Mouse (Mus musculus): ENCODE data around the gene Igfbp3.
"Not testable (repeated sequence)": the region's sequence is repeated elsewhere in the genome, so short reads cannot be mapped to it uniquely, and the experiment has no call there.

Gene Igfbp3

DNA sequence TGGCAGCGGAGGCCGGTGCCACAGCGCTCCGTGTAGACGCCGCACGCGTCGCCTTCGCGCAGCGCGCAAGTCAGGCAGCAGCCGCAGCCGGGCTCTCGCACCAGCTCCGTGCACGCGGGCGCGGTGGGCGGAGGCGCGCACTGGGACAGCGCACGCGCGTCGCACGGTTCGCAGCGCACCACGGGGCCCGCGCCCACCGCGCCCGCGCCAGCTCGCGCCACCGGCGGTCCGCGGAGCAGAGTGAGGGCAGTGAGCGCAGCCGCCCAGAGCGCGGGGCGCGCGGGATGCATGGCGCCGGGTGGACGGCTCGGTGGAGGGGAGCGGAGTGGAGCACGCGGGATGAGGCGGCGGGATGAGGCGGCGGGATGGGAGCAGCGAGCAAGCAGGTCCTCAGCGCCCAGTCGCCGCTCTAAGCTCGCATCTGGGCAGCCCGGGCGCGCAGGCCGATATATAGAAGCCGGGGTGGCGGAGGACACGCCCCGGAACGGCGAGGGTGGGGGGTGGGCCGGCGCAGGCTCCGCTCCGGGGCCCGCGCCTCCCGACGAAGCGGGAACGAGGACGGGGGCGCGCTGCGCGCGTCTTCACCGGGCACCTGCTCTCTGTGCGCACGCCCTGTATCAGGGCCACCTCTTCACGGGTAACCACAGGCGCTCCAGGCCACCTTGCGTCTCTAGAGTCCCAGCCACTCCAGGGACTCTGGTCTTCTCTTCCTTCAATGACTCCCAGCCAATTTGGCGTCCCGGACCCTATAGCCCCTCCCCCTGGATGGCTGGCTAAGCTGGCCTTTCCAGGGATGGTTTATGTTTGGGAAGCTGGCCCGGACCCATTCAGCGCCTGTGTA is at the start of gene Igfbp3:
Igfbp3 (minus strand) TSS at position 423 of the 841 bp plus-strand sequence.
- in situ Hi-C loops (cut with MboI): no loop called here

DNA sequence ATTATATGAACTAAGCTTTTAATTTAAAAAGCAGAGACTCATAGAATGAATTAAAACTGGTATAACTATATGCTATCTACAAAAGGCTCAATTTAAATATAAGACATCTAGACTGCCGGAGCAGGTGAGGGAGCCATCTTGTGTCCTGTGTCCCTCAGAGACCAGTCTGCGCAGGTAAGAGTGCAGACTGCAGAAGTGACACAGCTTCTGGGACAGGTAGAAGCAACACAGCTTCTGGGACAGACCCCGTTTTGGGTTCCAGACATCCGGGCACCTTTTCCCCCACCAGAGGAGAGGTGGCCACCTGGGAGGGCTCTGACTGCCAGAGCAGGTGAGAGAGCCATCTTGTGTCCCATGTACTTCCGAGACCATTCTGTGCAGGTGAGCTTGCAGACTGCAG is 37.1 kb upstream of the Igfbp3 start:
- in situ Hi-C loops (cut with MboI): no loop called here

DNA sequence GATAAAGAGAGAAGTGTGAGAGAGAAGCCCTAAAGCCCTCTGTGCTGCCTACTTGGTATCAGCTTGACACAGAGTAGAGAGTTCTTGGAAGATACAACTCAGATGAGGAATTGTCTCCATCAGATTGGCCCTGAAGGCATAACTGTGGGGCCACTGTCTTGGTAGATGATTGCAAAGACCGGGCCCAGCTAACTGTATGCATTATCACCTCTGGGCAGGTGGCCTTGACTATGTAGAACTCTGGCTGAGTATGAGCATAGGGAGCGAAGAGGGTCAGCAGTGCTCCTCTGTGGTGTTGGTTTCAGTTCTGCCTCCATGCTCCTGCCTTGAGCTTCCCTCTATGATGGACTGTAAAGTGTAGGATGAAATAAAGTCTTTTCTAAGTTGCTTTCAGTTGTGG is 36.7 kb upstream of the Igfbp3 start:
- in situ Hi-C loops (cut with MboI): no loop called here

DNA sequence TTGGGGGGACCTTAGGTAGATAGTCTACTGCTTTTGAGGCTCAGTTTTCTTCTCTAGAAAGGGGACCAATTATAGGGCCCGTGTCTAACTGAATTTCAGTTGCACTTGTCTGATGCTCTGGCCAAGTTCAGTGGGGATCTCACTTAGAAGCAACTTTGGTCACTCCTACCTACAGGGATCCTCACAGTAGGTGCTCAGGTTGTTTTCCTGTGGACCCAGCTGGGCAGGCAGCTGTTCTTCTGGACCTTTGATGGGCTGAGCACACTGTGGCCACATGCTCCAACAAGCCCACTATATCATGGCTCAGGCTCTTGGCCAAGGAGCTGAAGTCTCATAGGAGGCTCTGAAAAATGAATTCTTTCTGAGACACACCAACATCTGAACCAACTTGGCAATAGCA is 31.1 kb upstream of the Igfbp3 start:
- in situ Hi-C loops (cut with MboI): no loop called here

DNA sequence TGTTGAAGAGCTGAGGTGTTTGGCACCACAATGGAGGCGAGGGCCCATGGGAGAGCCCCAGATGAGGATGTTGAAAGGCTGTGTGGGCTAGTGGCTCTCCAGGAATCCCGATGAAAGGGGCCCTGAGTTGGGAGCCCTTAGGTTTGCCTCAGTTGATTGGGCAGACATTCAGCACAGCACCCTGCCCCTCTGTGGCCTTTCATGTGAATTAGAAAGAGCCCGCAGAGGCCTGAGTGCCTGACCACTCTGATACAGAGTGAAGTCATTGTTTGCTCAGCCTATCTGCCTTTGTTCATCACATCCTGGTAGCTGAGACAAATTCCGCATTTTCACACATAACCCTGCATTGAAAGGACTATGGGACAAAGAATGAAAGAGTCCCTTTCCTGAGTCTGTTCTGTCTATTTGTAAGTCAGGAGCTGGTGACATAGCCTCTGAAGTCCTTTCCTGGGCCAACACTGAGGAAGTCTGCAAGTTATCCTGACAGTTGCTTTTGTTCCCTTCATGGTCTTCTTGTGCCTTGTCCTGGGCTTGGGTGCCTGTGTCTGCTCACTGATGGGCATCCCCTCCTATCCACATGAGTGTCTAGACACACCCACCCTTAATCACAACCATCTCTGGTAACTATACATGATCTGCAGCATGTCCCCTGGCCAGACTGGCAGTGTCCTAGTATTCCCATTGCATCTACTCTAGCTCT is 25.5 kb upstream of the Igfbp3 start:
- in situ Hi-C loops (cut with MboI): no loop called here

DNA sequence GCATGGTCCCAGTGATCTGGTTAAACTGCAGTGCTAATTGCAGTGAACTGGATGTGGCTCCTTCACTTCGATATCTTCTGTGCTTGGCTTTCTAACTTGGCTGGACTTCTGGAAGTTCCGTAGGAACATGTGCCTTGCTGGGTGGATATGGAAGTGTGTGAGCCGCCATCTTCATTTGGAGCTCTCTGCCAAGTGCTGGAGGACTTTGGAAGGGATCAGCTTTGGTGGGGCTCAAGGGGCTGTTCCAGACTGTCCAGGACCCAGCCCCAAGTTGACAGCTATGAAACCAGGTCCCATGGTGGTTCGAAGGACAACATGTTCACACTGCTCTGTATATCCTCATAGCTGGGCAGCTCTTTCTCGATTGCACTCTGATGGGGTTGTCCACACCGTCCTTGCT is 24.8 kb upstream of the Igfbp3 start:
- in situ Hi-C loops (cut with MboI): no loop called here

DNA sequence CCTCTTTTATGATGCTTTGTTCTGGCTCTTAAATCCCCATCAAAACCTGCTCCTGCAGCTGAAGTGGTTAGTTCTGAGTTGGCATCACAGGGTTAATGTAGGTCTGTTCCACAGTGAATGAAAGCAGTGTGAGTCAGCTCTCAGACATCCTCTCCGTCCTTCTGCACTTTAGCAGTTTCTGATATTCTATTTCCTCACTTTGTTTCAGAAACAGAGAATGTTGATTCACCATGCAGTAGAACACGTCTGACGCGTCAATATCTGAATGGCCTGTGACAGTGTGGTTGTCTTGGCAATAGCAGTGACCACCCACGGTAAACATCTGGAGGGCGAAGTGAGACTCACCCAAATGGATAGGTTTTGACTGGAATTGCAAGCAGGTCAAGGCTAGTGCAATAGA is 24.0 kb upstream of the Igfbp3 start:
- in situ Hi-C loops (cut with MboI): no loop called here

DNA sequence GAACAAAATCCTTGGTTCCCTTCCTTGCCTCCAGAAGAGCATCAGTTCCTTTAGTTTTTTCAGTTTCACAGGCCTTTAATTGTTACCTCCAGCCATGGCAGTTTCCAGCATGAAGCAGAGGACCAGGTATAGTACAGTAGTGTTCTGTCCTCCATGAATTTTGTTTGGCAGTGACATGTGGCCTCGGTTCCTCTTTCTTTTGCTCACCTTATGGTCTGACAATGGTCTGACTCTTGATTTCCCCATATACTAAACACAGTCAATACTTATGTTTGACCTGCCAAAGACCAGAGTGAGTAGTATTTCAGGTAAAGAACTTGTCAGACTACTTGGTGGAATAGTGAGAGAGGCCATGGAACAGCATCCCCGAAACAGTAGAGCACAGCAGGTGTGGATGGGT is 23.0 kb upstream of the Igfbp3 start:
- in situ Hi-C loops (cut with MboI): no loop called here

DNA sequence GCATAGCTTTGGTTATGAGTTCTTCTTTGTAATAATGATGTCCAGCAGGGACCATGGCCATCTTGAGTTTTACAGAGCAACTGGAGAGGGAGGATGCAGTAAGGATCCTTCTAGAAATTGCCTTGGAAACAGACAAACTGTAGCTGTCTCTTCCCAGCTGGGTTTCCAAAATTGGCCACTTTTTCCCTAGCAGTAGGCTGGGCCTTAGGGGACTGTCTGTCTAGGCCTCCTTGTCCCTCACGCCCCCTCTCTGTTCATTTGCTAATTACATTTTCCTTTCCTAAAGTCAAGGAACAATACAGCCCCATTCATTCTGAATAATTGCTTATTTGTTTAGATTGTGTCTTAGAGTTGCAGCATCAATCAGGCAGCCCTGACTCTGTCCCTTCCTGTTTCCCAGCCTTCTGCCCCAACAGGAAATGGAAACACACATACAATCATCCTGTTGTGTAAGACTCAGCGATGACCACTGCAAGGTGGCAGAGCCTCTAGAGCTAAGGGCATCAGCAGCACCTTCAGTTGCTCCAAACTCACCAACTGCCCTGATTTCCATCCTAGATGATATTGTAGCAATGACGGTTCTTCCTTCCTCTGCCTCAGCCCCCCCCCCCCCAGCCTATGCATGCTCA is 21.4 kb upstream of the Igfbp3 start:
- in situ Hi-C loops (cut with MboI): no loop called here

DNA sequence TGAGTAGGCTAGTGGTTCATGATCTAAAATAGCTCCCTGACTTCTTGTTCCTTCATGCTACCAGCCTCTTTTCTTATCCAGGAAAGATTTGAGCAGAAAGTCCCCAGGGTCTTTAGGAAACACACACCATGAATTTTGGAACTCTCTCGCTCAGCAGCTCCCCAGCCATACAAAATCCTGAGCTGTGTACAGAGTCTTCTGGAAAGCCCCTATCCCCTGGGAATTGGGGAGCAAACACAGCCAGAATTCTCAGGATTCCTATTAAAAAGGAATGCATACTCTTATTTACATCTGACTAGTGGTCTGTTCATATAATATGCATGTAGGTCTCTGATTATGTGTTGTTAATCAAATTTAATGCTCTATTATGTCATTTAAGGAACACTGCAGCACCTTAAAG is 20.7 kb upstream of the Igfbp3 start:
- in situ Hi-C loops (cut with MboI): no loop called here

DNA sequence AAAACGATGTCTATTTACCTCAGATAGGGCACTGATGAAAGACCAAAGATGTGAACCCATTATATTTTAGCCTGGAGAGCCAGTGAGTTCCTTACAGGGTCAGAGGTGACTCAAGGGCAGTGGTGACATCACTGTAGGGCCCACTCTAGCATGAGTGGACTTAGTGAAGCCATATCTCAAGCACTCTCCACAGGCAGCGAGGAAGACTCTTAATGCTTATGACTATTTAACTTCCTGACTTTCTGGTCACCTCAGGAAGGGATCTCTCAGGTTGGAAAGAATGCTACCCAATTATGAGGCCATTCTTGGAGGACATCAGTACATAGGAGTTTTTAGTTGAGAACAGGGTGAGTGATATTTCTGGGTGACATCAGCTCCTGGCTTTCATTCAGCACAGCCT is 19.6 kb upstream of the Igfbp3 start:
- in situ Hi-C loops (cut with MboI): no loop called here

DNA sequence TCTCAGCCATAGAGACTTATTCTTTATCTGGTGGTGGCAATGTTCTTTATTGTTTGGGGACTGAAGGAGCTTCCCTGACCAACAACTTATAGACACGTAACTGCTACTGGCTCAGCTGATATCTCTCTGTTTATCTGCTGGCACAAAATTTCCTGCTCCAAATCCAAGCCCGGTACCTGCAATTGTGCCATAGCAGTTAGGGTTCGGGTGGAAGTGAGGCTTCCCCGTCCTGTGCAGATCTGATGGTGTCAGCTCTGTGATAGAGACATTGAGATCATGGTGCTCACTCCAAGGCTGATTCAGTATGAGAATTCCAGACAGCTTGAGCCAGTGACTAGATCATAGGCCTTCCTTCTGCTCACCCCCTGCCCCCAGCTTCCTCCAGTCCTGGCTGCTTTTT is 18.2 kb upstream of the Igfbp3 start:
- in situ Hi-C loops (cut with MboI): no loop called here

DNA sequence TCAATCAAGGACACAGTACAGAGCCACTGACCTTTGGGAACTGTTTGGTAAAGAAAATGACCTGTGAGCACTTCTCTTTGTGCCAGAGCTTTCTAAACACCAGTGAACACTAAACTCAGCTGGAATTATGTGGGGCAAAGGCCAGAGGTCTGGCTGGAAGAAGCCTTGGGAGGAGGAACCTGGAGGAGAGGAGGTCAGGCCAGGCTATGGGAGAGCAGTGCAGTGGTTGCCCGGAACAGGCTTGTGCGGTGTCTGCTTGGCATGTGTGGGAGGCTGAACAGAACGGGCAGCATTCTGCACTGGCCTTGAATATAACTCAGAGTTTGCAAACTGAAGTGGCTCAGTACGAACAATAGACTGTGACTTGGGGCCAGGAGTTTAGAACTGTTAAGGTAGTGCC is 16.3 kb upstream of the Igfbp3 start:
- in situ Hi-C loops (cut with MboI): no loop called here

DNA sequence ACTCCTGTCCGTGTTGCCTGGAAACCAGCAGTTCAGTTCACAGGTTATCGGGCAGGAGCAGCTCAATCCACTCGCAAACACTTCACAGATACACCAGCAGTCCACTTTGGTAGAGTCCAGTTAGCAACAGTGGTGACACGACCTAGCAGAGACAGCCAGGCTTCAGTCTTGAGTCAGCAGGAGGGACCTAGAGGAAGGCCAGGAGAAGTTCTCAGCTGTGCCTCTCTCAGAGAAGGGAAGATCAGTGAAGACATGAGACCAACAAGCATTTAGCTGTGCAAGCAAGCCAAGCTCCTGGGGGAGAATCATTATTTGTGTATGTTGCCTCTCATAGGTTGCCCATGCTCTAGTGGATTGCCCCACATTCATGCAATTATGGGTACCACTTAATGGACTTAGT is 14.4 kb upstream of the Igfbp3 start:
- in situ Hi-C loops (cut with MboI): no loop called here

DNA sequence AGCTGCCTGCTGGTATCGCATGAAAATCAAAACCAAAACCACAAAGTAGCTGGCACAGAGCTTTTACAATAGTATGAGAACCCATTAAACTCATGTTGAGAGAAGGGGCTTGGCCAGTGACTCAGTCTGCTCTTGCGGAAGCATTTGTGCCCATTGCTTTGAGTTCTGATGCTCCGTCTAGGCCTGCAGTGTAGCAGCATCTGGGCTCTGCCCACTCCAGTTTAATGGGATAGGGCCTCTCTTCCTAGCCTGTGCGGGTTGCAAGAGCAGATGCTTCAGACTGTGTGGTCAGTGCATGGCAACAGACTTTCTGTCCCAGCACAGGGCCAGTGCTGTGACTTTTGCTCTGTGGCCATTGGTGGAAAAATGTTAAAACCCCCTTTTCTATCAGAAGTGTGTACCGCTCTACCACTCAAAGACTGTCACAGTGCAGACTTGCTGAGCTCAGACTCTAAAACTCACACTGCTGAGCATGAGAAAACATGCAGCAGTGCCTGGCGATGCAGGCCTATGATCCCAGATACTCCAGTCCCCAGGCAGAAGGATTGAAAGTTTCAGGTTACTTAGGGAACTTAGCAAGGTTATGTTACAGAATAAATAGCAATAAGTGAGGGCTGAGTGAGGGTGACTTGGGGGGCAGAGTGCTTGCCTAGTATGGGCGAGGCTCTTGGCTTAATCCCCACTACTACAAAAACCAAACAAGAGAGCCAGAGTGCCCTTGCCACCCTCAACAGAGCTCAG is 13.3 kb upstream of the Igfbp3 start:
- in situ Hi-C loops (cut with MboI): no loop called here

DNA sequence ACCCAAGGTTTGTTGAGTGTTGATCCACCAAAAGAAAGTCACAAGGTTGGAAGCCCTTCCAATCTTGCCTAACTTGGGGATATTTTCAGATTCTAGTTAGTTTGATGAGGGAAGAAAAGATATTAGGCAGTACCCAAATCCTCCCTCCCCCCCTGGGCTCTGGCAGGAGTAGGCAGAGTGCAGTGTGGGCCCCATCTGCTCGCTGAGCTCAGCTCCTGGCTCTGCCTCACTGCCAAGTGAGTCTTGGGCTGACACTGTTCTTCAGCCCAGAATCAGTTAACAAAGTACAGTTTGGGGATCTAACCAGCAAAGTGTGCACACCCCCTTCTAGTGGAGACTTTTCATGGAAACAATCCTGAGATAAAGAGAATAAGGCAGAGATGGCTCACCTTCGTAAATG is 12.5 kb upstream of the Igfbp3 start:
- in situ Hi-C loops (cut with MboI): no loop called here

DNA sequence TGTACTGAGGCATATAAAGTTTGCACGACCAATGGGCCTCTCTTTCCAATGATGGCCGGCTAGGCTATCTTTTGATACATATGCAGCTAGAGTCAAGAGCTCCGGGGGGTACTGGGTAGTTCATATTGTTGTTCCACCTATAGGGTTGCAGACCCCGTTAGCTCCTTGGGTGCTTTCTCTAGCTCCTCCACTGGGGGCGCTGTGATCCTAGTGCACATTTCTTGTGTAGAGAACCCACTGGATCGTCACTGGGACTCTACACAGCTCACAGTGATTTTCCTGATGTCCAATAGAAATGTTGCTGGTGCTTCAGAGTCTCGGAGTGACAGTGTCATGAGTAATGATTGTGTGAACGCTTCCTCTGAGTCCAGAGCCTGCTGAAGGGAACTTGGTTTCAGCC is 8.1 kb upstream of the Igfbp3 start:
- in situ Hi-C loops (cut with MboI): not testable (repeated sequence)

DNA sequence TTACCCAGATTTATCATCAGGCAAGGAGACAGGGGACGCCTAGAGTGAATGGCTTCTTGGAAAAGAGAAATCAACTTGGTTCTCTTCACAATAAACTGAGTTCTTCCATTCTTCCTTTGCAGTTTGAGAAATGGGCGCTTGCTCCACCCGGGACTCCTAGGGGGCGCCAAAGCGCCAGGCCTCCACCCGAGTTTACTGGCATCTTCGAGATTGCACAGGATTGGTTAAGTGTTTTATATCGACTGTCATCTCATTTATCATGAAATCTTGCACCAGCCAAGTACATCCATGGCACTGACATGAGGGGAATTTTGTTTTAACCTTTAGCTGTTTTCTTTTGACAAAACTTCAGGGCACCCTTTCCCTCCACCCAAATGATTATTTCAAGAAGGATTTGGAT is 2.0 kb upstream of the Igfbp3 start:
- in situ Hi-C loops (cut with MboI): no loop called here

DNA sequence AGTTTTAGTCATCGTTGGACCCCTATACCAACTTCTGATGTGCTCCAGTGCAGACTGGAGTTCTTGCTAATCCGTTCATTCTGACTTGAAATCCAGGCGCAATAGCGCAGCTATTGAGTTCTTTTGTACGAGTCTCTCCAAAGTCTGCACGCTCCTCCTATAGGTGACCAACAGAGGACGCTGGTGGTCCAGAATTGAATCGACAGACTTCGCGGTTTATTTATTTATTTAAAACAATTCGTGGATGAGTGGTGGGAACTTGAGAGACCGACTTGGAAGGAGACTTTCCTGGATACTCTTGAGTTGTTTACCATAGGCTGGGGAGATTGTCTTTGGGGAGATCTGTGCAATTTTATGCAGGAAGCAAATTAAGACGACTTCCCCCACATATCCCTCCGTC is 1.0 kb upstream of the Igfbp3 start:
- in situ Hi-C loops (cut with MboI): no loop called here

DNA sequence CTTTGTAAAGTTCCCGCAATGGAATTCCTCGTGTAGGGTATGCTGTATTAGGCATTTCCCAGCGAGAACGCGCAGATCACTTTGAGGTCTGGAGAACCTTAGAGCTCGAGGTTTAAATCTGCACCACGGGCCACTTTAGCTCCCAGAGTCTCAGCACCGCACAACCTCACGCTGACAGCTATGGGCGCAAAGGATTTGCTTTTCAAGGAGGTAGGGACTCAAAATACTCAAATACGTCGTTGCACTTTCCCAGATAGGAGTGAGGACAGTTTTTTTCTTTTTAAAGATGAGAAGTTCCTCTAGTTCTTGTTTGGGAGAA is 578 bp upstream of the Igfbp3 start:
- in situ Hi-C loops (cut with MboI): no loop called here

DNA sequence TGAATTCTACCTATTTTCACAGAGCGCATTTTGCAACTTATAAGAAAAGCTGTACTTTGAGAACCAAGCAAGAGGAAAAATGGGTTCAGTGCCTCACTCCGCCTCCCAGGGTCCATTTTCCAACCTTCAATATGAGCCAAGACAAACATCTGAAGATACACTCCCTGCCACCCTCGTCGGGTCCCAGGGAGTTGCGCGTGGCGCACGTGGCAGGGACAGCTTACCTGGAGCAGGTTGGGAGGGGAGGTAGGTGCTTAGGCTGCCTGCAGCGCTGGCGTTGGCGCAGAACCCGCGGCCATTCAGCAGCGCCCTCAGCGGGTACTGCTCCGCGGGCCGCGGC is 592 bp downstream of the Igfbp3 start:
- in situ Hi-C loops (cut with MboI): no loop called here

DNA sequence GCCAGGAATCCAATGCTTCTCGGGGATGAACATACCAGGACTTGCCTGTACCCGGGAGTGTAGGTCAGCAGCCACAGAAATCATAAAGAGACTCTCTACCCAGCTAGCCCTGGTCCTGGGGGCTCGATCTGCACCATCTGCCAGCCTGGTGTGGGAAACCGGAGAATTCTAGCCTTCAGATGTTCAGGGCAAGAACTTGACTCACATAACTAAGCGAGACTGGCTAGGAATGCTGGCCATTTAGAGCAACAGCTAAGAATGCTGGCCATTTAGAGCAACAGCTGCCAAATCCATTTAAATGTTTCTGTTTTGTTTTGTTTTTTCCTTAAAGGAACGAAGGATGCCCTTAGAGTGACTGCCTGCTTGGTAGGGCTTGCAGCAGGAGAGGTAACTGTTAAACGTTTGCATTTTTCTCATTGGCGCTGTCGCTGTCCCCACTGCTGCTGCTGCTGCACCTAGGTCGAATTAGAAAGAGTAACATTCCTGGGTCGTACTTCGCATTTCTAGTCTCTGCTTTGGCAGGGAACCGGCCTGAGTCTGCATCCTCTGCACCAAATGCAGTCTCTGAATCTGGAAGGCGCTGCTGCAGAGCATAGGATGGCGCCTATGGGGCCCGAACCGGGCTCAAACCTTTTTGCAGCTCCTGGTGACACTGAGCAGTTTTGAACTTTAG is 1.5 kb downstream of the Igfbp3 start:
- in situ Hi-C loops (cut with MboI): no loop called here

All from mature B cell (primary cell).